Mouse (Mus musculus): Measurements from ENCODE around the gene Arhgap15. TPM values are rescaled to one million over a fixed set of nuclear protein-coding genes. Genes with fewer than 3 reads are reported as not detected.
A peak's percentile ranks its signal among the peaks of the same experiment; 100 is the strongest.

Gene Arhgap15
- total and polyA plus RNA-seq, 3 experiments: 0.39 to 1.2 (median 0.70) TPM

DNA sequence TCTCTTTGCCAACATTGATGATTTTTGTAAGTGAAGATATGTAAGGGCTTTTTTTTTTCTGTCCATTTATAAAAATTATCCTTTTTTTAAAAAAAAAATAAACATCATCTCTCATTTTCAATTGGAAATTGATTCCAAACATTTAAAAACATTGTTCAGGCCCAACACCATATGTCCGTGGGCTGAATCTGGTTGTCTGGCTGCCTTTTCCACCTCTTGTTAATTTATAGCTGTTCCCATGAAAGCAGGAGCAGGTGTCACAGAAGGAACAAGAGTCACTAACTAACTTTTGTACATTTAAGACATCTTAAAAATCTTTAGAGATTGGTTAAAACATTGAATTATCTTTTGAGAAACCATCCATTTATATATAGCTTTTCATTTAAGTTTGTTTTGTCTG lies 15.8 kb downstream of the Arhgap15 start:
- Histone ChIP-seq H3K4me1 (ENCODE audit: control insufficient read depth, insufficient read depth, low read length) (no peaks in the 10 kb centered on the region), H3K79me2 (replicated peaks; ENCODE audit: control insufficient read depth, insufficient read depth, low read length) (no peaks in the 10 kb centered on the region), H3K27ac (no peak overlapping the region), H3K36me3 (ENCODE audit: control insufficient read depth, insufficient read depth, low read length) (no peaks in the 10 kb centered on the region), H3K9ac (ENCODE audit: low read depth, low read length) (no peak overlapping the region), H3K27me3 (ENCODE audit: control insufficient read depth, insufficient read depth, low read length) (no peaks in the 10 kb centered on the region), H3K4me3 (no peak overlapping the region)
- intact Hi-C loops (cut with DNase I): no loop called here
- WGBS: 84% methylated on average over 1 of the region's 1 CpGs
- TF ChIP-seq EP300 (IDR thresholded peaks at IDR 0.05; ENCODE audit: insufficient read depth, low read depth, low read length) (no peak), POLR2A (IDR thresholded peaks at IDR 0.05; ENCODE audit: insufficient read depth, low read depth, low read length) (no peak), CTCF (IDR thresholded peaks at IDR 0.05) (no peak)
- no peak for DNase-seq

DNA sequence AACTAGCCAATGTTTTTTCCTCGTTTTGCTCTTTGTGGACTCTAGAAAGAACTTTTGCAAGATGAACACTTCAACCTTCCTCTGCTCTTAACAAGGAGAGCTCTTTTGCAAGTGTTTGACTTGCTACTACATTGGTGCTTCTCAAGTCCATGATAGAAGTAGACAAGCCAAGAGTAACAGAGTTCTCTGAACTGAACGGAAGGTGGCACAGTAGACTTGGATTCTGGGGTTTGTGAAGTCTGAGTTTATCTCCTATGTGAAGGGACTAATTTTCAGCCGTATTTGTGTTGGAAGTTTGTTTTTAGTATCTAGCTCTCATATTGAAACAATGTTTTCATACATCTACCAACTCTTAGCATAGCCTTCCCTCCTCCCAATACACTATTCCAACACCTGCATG lies 17.6 kb downstream of the Arhgap15 start:
- Histone ChIP-seq H3K9ac (ENCODE audit: low read depth, low read length) (no peak overlapping the region), H3K27ac (no peak overlapping the region), H3K79me2 (replicated peaks; ENCODE audit: control insufficient read depth, insufficient read depth, low read length) (no peaks in the 10 kb centered on the region), H3K4me3 (no peak overlapping the region), H3K36me3 (ENCODE audit: control insufficient read depth, insufficient read depth, low read length) (no peaks in the 10 kb centered on the region), H3K4me1 (ENCODE audit: control insufficient read depth, insufficient read depth, low read length) (no peaks in the 10 kb centered on the region), H3K27me3 (ENCODE audit: control insufficient read depth, insufficient read depth, low read length) (no peaks in the 10 kb centered on the region)
- no peak for TF ChIP-seq EP300 (IDR thresholded peaks at IDR 0.05; ENCODE audit: insufficient read depth, low read depth, low read length)
- 0 out of 2 replicates have a peak, but pooled peaks have one; percentile 10 for TF ChIP-seq CTCF (IDR thresholded peaks at IDR 0.05)
- intact Hi-C loops (cut with DNase I): no loop called here
- DNase-seq: no peak
- 65% methylated on average over 3 of the region's 3 CpGs for WGBS

DNA sequence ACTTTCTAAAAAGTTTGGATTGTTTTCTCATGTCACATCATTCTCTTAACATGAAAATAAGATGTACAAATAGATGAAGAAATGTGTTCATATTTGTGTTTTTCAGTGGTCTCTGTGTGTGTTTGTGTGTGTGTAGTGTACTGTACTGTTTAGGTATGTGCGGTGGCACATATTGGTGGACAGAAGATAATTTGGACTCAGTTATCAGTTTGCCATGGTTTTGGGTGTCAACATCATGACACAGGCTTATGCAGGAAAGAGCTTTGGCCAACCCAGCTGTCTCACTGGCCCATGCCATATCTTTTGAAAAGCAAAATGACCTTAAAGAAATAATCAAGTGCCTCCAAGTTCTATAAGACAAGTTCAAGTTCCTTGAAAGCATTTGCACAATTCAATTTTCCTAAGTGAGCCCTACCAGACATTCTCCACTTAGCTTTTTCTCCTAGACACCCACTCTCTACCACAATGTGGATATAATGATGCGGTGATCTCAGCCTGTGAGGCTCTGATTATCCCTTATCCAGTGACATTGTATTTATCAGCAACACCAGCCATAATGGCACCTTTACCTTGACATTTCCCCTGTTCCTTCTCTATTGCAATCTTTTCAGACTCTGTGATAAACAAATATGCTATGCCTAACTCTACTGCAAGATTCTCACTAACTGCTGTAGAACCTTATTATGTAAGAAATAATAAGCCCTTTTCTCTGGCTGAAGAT lies 21.4 kb downstream of the Arhgap15 start:
- no peak for DNase-seq
- intact Hi-C loops (cut with DNase I): no loop called here
- no peak for TF ChIP-seq EP300 (IDR thresholded peaks at IDR 0.05; ENCODE audit: insufficient read depth, low read depth, low read length)
- TF ChIP-seq POLR2A (IDR thresholded peaks at IDR 0.05; ENCODE audit: insufficient read depth, low read depth, low read length): no peak
- TF ChIP-seq CTCF (IDR thresholded peaks at IDR 0.05): no peak
- Histone ChIP-seq H3K4me3 (no peak overlapping the region), H3K9ac (ENCODE audit: low read depth, low read length) (no peak overlapping the region), H3K79me2 (replicated peaks; ENCODE audit: control insufficient read depth, insufficient read depth, low read length) (no peaks in the 10 kb centered on the region), H3K36me3 (ENCODE audit: control insufficient read depth, insufficient read depth, low read length) (no peaks in the 10 kb centered on the region), H3K4me1 (ENCODE audit: control insufficient read depth, insufficient read depth, low read length) (no peaks in the 10 kb centered on the region), H3K27ac (no peak overlapping the region), H3K27me3 (ENCODE audit: control insufficient read depth, insufficient read depth, low read length) (no peaks in the 10 kb centered on the region)
- 91% methylated on average over 2 of the region's 2 CpGs for WGBS

DNA sequence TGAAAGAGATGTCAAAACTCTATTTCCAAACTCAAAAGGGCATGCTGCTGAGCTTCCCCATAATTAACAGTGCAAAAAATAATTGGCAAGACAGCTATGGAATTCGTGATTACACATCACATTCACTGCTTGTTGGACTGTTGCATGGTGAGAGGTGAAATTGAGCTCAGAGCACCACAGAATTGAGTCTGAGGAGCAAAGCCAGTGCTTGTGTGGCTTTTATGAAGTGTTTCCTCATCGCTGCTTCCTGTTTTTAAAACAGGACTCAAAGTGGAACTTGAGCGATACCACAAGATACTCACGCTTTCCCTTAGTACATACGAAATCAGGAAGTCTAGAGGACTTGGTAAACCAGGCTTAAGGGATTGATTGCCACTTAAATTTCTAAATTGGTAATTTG lies 24.0 kb downstream of the Arhgap15 start:
- intact Hi-C loops (cut with DNase I): no loop called here
- WGBS: 54% methylated on average over 5 of the region's 5 CpGs
- H3K27ac ChIP-seq: no peak overlapping the region

DNA sequence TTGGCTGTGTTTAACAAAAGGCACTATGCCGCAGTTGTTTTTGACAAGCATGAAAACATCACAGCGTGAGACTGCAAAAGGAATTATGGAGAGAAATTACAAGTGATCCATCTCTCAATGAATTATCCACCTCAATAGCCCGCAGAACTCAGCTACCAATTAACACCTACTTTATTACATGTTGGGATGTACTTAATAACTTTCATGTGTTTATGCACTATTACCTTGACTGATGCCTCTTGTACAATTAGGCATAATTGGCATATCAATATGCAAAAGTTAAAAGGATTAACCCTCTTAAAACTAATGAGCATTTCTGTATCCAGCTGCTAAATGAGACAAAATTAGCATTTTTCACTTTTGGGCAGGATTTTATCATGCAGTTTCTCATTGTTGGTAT lies 33.5 kb downstream of the Arhgap15 start:
- H3K27me3 ChIP-seq (ENCODE audit: control insufficient read depth, insufficient read depth, low read length): no peaks in the 10 kb centered on the region
- no peak overlapping the region for H3K27ac ChIP-seq
- no peak overlapping the region for H3K9ac ChIP-seq (ENCODE audit: low read depth, low read length)
- no peak for DNase-seq
- no peaks in the 10 kb centered on the region for H3K79me2 ChIP-seq (replicated peaks; ENCODE audit: control insufficient read depth, insufficient read depth, low read length)
- 97% methylated on average over 3 of the region's 3 CpGs for WGBS
- H3K4me3 ChIP-seq: no peak overlapping the region
- intact Hi-C loops (cut with DNase I): no loop called here
- no peaks in the 10 kb centered on the region for H3K36me3 ChIP-seq (ENCODE audit: control insufficient read depth, insufficient read depth, low read length)
- peaks cover 2% of the 10 kb centered on the region; the same call in 1 of the 2 replicates for H3K4me1 ChIP-seq (ENCODE audit: control insufficient read depth, insufficient read depth, low read length)
- no peak for TF ChIP-seq EP300 (IDR thresholded peaks at IDR 0.05; ENCODE audit: insufficient read depth, low read depth, low read length)
- no peak for TF ChIP-seq POLR2A (IDR thresholded peaks at IDR 0.05; ENCODE audit: insufficient read depth, low read depth, low read length)
- no peak for TF ChIP-seq CTCF (IDR thresholded peaks at IDR 0.05)

More for the DNA sequence above, 24.0 kb downstream of the Arhgap15 start:
- Histone ChIP-seq H3K4me1 (ENCODE audit: control insufficient read depth, insufficient read depth, low read length) (no peaks in the 10 kb centered on the region), H3K9ac (ENCODE audit: low read depth, low read length) (no peak overlapping the region), H3K79me2 (replicated peaks; ENCODE audit: control insufficient read depth, insufficient read depth, low read length) (no peaks in the 10 kb centered on the region), H3K36me3 (ENCODE audit: control insufficient read depth, insufficient read depth, low read length) (no peaks in the 10 kb centered on the region), H3K27me3 (ENCODE audit: control insufficient read depth, insufficient read depth, low read length) (no peaks in the 10 kb centered on the region), H3K4me3 (no peak overlapping the region)
- DNase-seq: no peak
- TF ChIP-seq POLR2A (IDR thresholded peaks at IDR 0.05; ENCODE audit: insufficient read depth, low read depth, low read length): no peak
- no peak for TF ChIP-seq CTCF (IDR thresholded peaks at IDR 0.05)
- TF ChIP-seq EP300 (IDR thresholded peaks at IDR 0.05; ENCODE audit: insufficient read depth, low read depth, low read length): no peak

Measured in heart, adult 2 months (tissue).